ENCODE assay signal across 16 mouse cellular contexts in the genomic region with DNA sequence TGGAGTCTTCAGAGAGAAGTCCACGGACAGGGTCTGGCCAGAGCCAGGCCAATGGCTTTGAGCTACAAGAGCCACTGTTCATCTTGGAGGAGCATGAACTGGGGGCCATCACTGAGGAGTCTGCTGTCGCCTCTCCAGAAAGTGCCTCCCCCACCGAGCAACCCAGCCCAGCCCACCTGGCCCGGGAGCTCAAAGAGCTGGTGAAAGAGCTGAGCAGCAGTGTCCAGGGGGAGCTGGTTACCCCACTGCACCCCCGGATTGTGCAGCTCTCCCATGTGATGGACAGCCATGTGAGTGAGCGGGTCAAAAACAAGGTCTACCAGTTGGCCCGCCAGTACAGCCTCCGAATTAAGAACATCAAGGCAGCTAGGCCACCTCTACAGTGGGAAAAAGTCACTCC.
"Had no signal": no experiment of that assay in that cellular context is flagged by ENCODE, and none has a peak within 500 bp of the region (broad histone marks: within the 10 kb centered on the region; RNA-seq: fewer than 3 reads in every experiment).

No protein-coding gene starts in this region.

- H3K27me3 ChIP-seq: neural tube, embryonic 13.5 days; neural tube, embryonic 15.5 days; stomach, embryonic 15.5 days had no signal

- H3K4me1 ChIP-seq: neural tube, embryonic 13.5 days; neural tube, embryonic 15.5 days; stomach, embryonic 15.5 days had no signal

- H3K4me3 ChIP-seq: neural tube, embryonic 13.5 days; neural tube, embryonic 15.5 days; stomach, embryonic 15.5 days had no signal

- H3K9ac ChIP-seq: neural tube, embryonic 13.5 days; neural tube, embryonic 15.5 days; stomach, embryonic 15.5 days had no signal

- H3K27ac ChIP-seq: neural tube, embryonic 13.5 days; neural tube, embryonic 15.5 days; stomach, embryonic 15.5 days; stomach, postnatal 0 days had no signal

- DNase-seq: retina, postnatal 1 day; right cerebral cortex, adult 18-20 months; right cerebral cortex, postnatal 14 days; right cerebral cortex, postnatal 25 days; right cerebral cortex, postnatal 4 days; spleen, adult 18-20 months; thymus, adult 18-20 months; thymus, adult 2 months; thymus, postnatal 14 days; thymus, postnatal 25 days; thymus, postnatal 36 days; thymus, postnatal 4 days had no signal

- H3K36me3 ChIP-seq: neural tube, embryonic 15.5 days had no signal

- H3K4me2 ChIP-seq: neural tube, embryonic 13.5 days; neural tube, embryonic 15.5 days; stomach, embryonic 15.5 days had no signal

- H3K9me3 ChIP-seq: neural tube, embryonic 13.5 days; neural tube, embryonic 15.5 days; stomach, embryonic 15.5 days had no signal
